Mouse (Mus musculus) lung, embryonic 16.5 days (tissue): ENCODE measurements around the gene Gramd4. TPM values are rescaled to one million over a fixed set of nuclear protein-coding genes. Genes with fewer than 3 reads are reported as not detected.
A peak's percentile ranks its signal among the peaks of the same experiment; 100 is the strongest.

ENCODE experiments used
- ATAC-seq: fragments of 200-750 bp; cut with Nextera tagmentation; 2 replicates; pipeline ENCODE4 v1.8.0; 2017; ENCODE audit warnings: low read depth, mild to moderate bottlenecking, moderate library complexity
- H3K27ac ChIP-seq: fragments of 300-500 bp; sonication (generic); 2 replicates; pipeline ENCODE4 v1.5.1; 2014; ENCODE audit warnings: mild to moderate bottlenecking, control low read depth, low read length
- H3K27me3 ChIP-seq: fragments of 300-500 bp; sonication (generic); 2 replicates; pipeline ENCODE4 v1.6.1; 2014; ENCODE audit warnings: low read depth, low read length, mixed read lengths; ENCODE audit not compliant: control insufficient read depth, insufficient read depth
- H3K36me3 ChIP-seq: fragments of 300-500 bp; sonication (generic); 2 replicates; pipeline ENCODE4 v1.6.1; 2014; ENCODE audit warnings: low read length; ENCODE audit not compliant: control insufficient read depth, insufficient read depth
- H3K4me1 ChIP-seq: fragments of 300-500 bp; sonication (generic); replicated peaks from 2 replicates; pipeline ENCODE4 v1.6.1; 2014; ENCODE audit warnings: low read length, mixed read lengths; ENCODE audit not compliant: control insufficient read depth, insufficient read depth
- H3K4me2 ChIP-seq: fragments of 300-500 bp; sonication (generic); 2 replicates; pipeline ENCODE4 v1.6.1; 2014; ENCODE audit warnings: low read depth, low read length, control low read depth
- H3K4me3 ChIP-seq: fragments of 300-500 bp; sonication (generic); 2 replicates; pipeline ENCODE4 v1.5.1; 2014; ENCODE audit warnings: mild to moderate bottlenecking, low read length, control low read depth
- H3K9ac ChIP-seq: fragments of 300-500 bp; sonication (generic); 2 replicates; pipeline ENCODE4 v1.6.1; 2014; ENCODE audit warnings: low read length, control low read depth
- H3K9me3 ChIP-seq: fragments of 300-500 bp; sonication (generic); 2 replicates; pipeline ENCODE4 v1.6.1; 2016; ENCODE audit warnings: low read length; ENCODE audit not compliant: control insufficient read depth
- WGBS: fragments of 180-500 bp; shearing (Covaris S2); extraction: QIAGEN DNeasy Blood & Tissue Kit; methylation state at CpG from one replicate; pipeline ENCODE4 v1.1.7; 2014; 5-methylcytosine and 5-hydroxymethylcytosine counted together
- polyA plus RNA-seq: library from polyadenylated mRNA; unstranded; fragments of >200 nt; fragmentation: Nextera tagmentation; extraction: Ambion mirVana; gene quantifications from 2 replicates; pipeline ENCODE4 v1.2.1, GENCODE M21; 2015

Gramd4 gene
- polyA plus RNA-seq, 1 experiment from 2014 or later, result 11.2 TPM

GRCm38 (mm10) chr15:86110361-86111103 lies 53.0 kb downstream of the Gramd4 start:
- no peak overlapping the region for H3K9ac ChIP-seq
- no peak for ATAC-seq
- H3K27ac ChIP-seq, result no peak overlapping the region
- H3K4me1 ChIP-seq, result peaks cover 8% of the 10 kb centered on the region
- H3K9me3 ChIP-seq, result no peaks in the 10 kb centered on the region
- H3K27me3 ChIP-seq, result no peaks in the 10 kb centered on the region
- H3K4me3 ChIP-seq, result no peak overlapping the region
- H3K36me3 ChIP-seq, result no peaks in the 10 kb centered on the region
- no peak overlapping the region for H3K4me2 ChIP-seq
- WGBS, result 80% methylated on average over 10 of the region's 10 CpGs

GRCm38 (mm10) chr15:86112707-86113341 lies 55.3 kb downstream of the Gramd4 start:
- H3K9ac ChIP-seq, result no peak overlapping the region
- no peak overlapping the region for H3K4me3 ChIP-seq
- no peaks in the 10 kb centered on the region for H3K27me3 ChIP-seq
- WGBS, result 27% methylated on average over 10 of the region's 10 CpGs
- peaks cover 8% of the 10 kb centered on the region for H3K4me1 ChIP-seq
- ATAC-seq, result peak; percentile 36; the same call in 1 of the 2 replicates
- H3K4me2 ChIP-seq, result 0 out of 2 replicates have a peak overlapping the region, but pooled peaks have one; percentile 7
- H3K9me3 ChIP-seq, result no peaks in the 10 kb centered on the region
- H3K36me3 ChIP-seq, result no peaks in the 10 kb centered on the region
- H3K27ac ChIP-seq, result no peak overlapping the region

- peaks cover 8% of the 10 kb centered on the region for H3K4me1 ChIP-seq
- peak; percentile 57 for ATAC-seq
- no peak overlapping the region for H3K4me3 ChIP-seq
- no peaks in the 10 kb centered on the region for H3K36me3 ChIP-seq
- H3K27ac ChIP-seq, result no peak overlapping the region
- no peak overlapping the region for H3K9ac ChIP-seq
- WGBS, result 17% methylated on average over 9 of the region's 9 CpGs
- H3K27me3 ChIP-seq, result no peaks in the 10 kb centered on the region
- H3K9me3 ChIP-seq, result no peaks in the 10 kb centered on the region
- no peak overlapping the region for H3K4me2 ChIP-seq
Observed at GRCm38 (mm10) chr15:86113342-86113710, 55.8 kb downstream of the Gramd4 start.

GRCm38 (mm10) chr15:86116421-86116820 lies 58.9 kb downstream of the Gramd4 start:
- Histone ChIP-seq H3K36me3 (no peaks in the 10 kb centered on the region), H3K27ac (no peak overlapping the region), H3K4me3 (no peak overlapping the region), H3K4me2 (no peak overlapping the region), H3K4me1 (peaks cover 8% of the 10 kb centered on the region), H3K27me3 (no peaks in the 10 kb centered on the region), H3K9ac (no peak overlapping the region), H3K9me3 (no peaks in the 10 kb centered on the region)
- no peak for ATAC-seq
- 68% methylated on average over 5 of the region's 5 CpGs for WGBS

- peaks cover 8% of the 10 kb centered on the region for H3K4me1 ChIP-seq
- H3K4me3 ChIP-seq, result no peak overlapping the region
- WGBS, result 55% methylated on average over 15 of the region's 15 CpGs
- peaks cover 1% of the 10 kb centered on the region; the same call in 1 of the 2 replicates for H3K36me3 ChIP-seq
- ATAC-seq, result no peak
- H3K9ac ChIP-seq, result no peak overlapping the region
- no peak overlapping the region for H3K27ac ChIP-seq
- no peaks in the 10 kb centered on the region for H3K27me3 ChIP-seq
- H3K4me2 ChIP-seq, result no peak overlapping the region
- no peaks in the 10 kb centered on the region for H3K9me3 ChIP-seq
Observed at GRCm38 (mm10) chr15:86117115-86118100, 59.9 kb downstream of the Gramd4 start.

- H3K27me3 ChIP-seq, result no peaks in the 10 kb centered on the region
- no peak overlapping the region for H3K27ac ChIP-seq
- ATAC-seq, result no peak
- WGBS, result 77% methylated on average over 7 of the region's 7 CpGs
- peaks cover 4% of the 10 kb centered on the region; the same call in 1 of the 2 replicates for H3K36me3 ChIP-seq
- H3K9me3 ChIP-seq, result no peaks in the 10 kb centered on the region
- H3K4me3 ChIP-seq, result no peak overlapping the region
- no peaks in the 10 kb centered on the region for H3K4me1 ChIP-seq
- H3K4me2 ChIP-seq, result no peak overlapping the region
- no peak overlapping the region for H3K9ac ChIP-seq
Observed at GRCm38 (mm10) chr15:86119186-86119585, 61.7 kb downstream of the Gramd4 start.

GRCm38 (mm10) chr15:86122261-86122949 lies 64.9 kb downstream of the Gramd4 start:
- Histone ChIP-seq H3K9ac (no peak overlapping the region), H3K4me2 (no peak overlapping the region), H3K27ac (no peak overlapping the region), H3K4me1 (no peaks in the 10 kb centered on the region), H3K36me3 (peaks cover 7% of the 10 kb centered on the region), H3K27me3 (no peaks in the 10 kb centered on the region), H3K9me3 (no peaks in the 10 kb centered on the region), H3K4me3 (no peak overlapping the region)
- ATAC-seq, result 0 out of 2 replicates have a peak, but pooled peaks have one; percentile 18
- 84% methylated on average over 9 of the region's 9 CpGs for WGBS

- Histone ChIP-seq H3K9me3 (no peaks in the 10 kb centered on the region), H3K4me1 (no peaks in the 10 kb centered on the region), H3K4me2 (no peak overlapping the region), H3K4me3 (no peak overlapping the region), H3K36me3 (peaks cover 8% of the 10 kb centered on the region), H3K27me3 (no peaks in the 10 kb centered on the region), H3K9ac (no peak overlapping the region), H3K27ac (no peak overlapping the region)
- WGBS, result 82% methylated on average over 4 of the region's 4 CpGs
- ATAC-seq, result no peak
Observed at GRCm38 (mm10) chr15:86123409-86123808, 65.9 kb downstream of the Gramd4 start.
